Mouse (Mus musculus) lung, postnatal 0 days (tissue): ENCODE measurements around the gene Gm49378.

Experiments
- CTCF ChIP-seq: IDR thresholded peaks from 2 replicates; pipeline ENCODE4 v1.5.1; 2016; ENCODE audit warnings: antibody characterized with exemption, mild to moderate bottlenecking
- EP300 ChIP-seq: IDR thresholded peaks from 2 replicates; pipeline ENCODE4 v1.6.1; 2016; ENCODE audit warnings: antibody characterized with exemption, mild to moderate bottlenecking, control low read depth

- TF ChIP-seq CTCF = peak; percentile 40
- TF ChIP-seq EP300 = no peak
Measured at GRCm38 (mm10) chr14:55643060-55643907, 5.6 kb upstream of the Gm49378 start, which contains the start of gene Tm9sf1.
